Mouse (Mus musculus) regulatory T cell (primary cell): ENCODE measurements around the gene Sfrp5.

Source experiments
- in situ Hi-C: fragments of 300-600 bp; cut with MboI, MseI; formaldehyde crosslinking; loops from one replicate; pipeline ENCODE4 v1.15.1; 2025; ENCODE audit warnings: high pct_unique_total_duplicates

Sfrp5 gene

GRCm38 (mm10) chr19:42148569-42148860, 53.5 kb downstream of the Sfrp5 start:
- in situ Hi-C loops = no loop called here
